Comparison of ENCODE assay signal across 8 mouse cellular contexts in the genomic region with DNA sequence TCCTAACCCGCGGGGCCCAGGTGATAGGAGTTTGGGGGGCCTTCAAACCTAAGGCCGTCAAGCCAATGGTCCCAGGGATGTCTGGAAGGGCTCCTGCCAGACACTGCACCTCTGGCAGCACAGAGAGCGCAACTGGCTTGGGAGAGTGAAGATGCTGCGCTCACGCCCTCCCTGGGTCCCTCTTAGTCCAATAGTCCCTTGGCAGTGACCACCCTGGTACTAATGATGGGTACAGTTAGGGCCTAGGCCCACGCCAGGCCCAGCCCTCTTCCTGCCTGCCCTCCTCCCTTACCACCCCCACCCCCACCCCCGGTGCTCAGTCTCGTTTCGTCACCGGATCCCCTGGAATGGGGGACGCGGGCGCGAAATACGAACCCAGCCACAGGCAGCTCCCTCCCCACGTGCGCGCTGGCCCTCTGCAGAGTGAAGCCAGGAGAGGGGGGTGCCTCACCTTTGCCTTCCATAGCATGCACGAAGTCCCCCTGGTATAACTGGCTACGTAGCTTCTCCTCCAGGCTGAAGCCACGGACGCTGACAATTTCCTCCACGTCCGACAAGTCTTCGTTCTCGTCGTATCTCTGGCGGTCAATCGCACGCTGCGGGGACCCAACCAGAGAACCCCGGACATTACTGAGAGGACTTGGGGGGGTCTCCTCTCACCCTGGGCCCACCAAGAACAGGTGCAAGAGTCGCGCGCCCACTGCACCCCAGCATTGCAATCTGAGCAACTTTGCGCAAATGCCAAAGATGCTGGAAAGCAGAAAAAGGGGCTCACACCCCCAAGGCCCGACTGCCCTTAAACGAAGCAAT. TPM values are rescaled to one million over a fixed set of nuclear protein-coding genes. Genes with fewer than 3 reads are reported as not detected.
DNase-seq lines count a peak whose midpoint lies in the region; ATAC-seq and TF ChIP-seq lines count a peak whose summit lies in the region.

No protein-coding gene starts in this region.

- H3K27ac ChIP-seq in bone marrow macrophage, adult 2 months (ENCODE audit: insufficient read depth, low read depth, low read length) = peak overlapping the region; percentile 93
- no peak overlapping the region; the same call in 1 of the 2 replicates for H3K27ac ChIP-seq in forebrain, postnatal 0 days (ENCODE audit: low read depth, low read length)
- H3K27ac ChIP-seq in kidney, postnatal 0 days = peak overlapping the region; percentile 94
- H3K27ac ChIP-seq in small intestine, adult 2 months (ENCODE audit: insufficient read depth, low read depth, low read length) = peak overlapping the region; percentile 23; the same call in 1 of the 2 replicates

- H3K27me3 ChIP-seq in forebrain, postnatal 0 days (ENCODE audit: insufficient read depth, low read length) = no peaks in the 10 kb centered on the region
- H3K27me3 ChIP-seq in kidney, postnatal 0 days (ENCODE audit: insufficient read depth, low read length) = no peaks in the 10 kb centered on the region
- no peaks in the 10 kb centered on the region for H3K27me3 ChIP-seq in small intestine, adult 2 months (ENCODE audit: control insufficient read depth, insufficient read depth, low read length)

- peak overlapping the region; percentile 64 for H3K9ac ChIP-seq in forebrain, postnatal 0 days
- peak overlapping the region; percentile 86 for H3K9ac ChIP-seq in kidney, postnatal 0 days (ENCODE audit: low read depth, low read length)

- no peak for TF ChIP-seq CTCF in bone marrow macrophage, adult 2 months (IDR thresholded peaks at IDR 0.05; ENCODE audit: low read depth, low read length)
- TF ChIP-seq CTCF in forebrain, postnatal 0 days (IDR thresholded peaks at IDR 0.05; ENCODE audit: low read depth) = no peak
- TF ChIP-seq CTCF in kidney, postnatal 0 days (IDR thresholded peaks at IDR 0.05; ENCODE audit: low read depth) = no peak
- TF ChIP-seq CTCF in small intestine, adult 2 months (IDR thresholded peaks at IDR 0.05; ENCODE audit: extremely low read depth, insufficient read length, insufficient replicate concordance, low read depth, low read length) = no peak

- TF ChIP-seq POLR2A in bone marrow macrophage, adult 2 months (IDR thresholded peaks at IDR 0.05; ENCODE audit: borderline replicate concordance, low read depth, low read length) = no peak
- TF ChIP-seq POLR2A in small intestine, adult 2 months (IDR thresholded peaks at IDR 0.05; ENCODE audit: low read depth, low read length) = no peak

- no peaks in the 10 kb centered on the region for H3K9me3 ChIP-seq in forebrain, postnatal 0 days (ENCODE audit: low read length)
- no peaks in the 10 kb centered on the region for H3K9me3 ChIP-seq in kidney, postnatal 0 days (replicated peaks; ENCODE audit: low read length)

- peak overlapping the region; percentile 99 for H3K4me2 ChIP-seq in forebrain, postnatal 0 days (ENCODE audit: low read depth)
- H3K4me2 ChIP-seq in kidney, postnatal 0 days (ENCODE audit: low read length) = peak overlapping the region; percentile 93

- DNase-seq in right cerebral cortex, adult 18-20 months = peak; percentile 35
- no peak for DNase-seq in right cerebral cortex, adult 2 months (ENCODE audit: low spot score in 2 of 2)
- DNase-seq in forebrain, postnatal 0 days = peak; percentile 59
- DNase-seq in kidney, postnatal 0 days (ENCODE audit: low spot score) = peak; percentile 61
- peak; percentile 43 for DNase-seq in lung, postnatal 36 days

- H3K36me3 ChIP-seq in forebrain, postnatal 0 days (ENCODE audit: insufficient read depth) = no peaks in the 10 kb centered on the region
- no peaks in the 10 kb centered on the region for H3K36me3 ChIP-seq in kidney, postnatal 0 days (ENCODE audit: insufficient read depth, low read length)
- no peaks in the 10 kb centered on the region for H3K36me3 ChIP-seq in small intestine, adult 2 months (ENCODE audit: control insufficient read depth, insufficient read depth, low read length)

- peaks cover 19% of the 10 kb centered on the region for H3K4me1 ChIP-seq in bone marrow macrophage, adult 2 months (ENCODE audit: control insufficient read depth, insufficient read depth, low read length)
- peaks cover 18% of the 10 kb centered on the region for H3K4me1 ChIP-seq in forebrain, postnatal 0 days (ENCODE audit: insufficient read depth)
- peaks cover 27% of the 10 kb centered on the region for H3K4me1 ChIP-seq in kidney, postnatal 0 days (replicated peaks; ENCODE audit: insufficient read depth, low read length)
- peaks cover 10% of the 10 kb centered on the region for H3K4me1 ChIP-seq in small intestine, adult 2 months (ENCODE audit: control insufficient read depth, insufficient read depth, insufficient read length, low read length)

- peak overlapping the region; percentile 65 for H3K4me3 ChIP-seq in bone marrow macrophage, adult 2 months (ENCODE audit: insufficient read depth, low read length)
- H3K4me3 ChIP-seq in forebrain, postnatal 0 days (ENCODE audit: low read depth, low read length) = peak overlapping the region; percentile 77
- peak overlapping the region; percentile 76 for H3K4me3 ChIP-seq in kidney, postnatal 0 days (replicated peaks; ENCODE audit: low read depth, low read length)
- peak overlapping the region; percentile 84 for H3K4me3 ChIP-seq in small intestine, adult 2 months (ENCODE audit: low read depth, low read length)

- 4% methylated on average over 39 of the region's 39 CpGs for WGBS in forebrain, postnatal 0 days
- 3% methylated on average over 39 of the region's 39 CpGs for WGBS in kidney, postnatal 0 days
- 8% methylated on average over 39 of the region's 39 CpGs for WGBS in small intestine, adult 2 months

- peak; percentile 32; the same call in 1 of the 2 replicates for ATAC-seq in forebrain, postnatal 0 days
- peak; percentile 34; the same call in 1 of the 2 replicates for ATAC-seq in kidney, postnatal 0 days (replicated peaks; ENCODE audit: low FRiP score, low read depth)
- no peak for ATAC-seq in frontal cortex, adult (ENCODE audit: low TSS enrichment)

RNA-seq across cellular contexts. Expression of gene Kdm2b, which starts 2.2 kb away (rescaled TPM):
- 26.6 and 26.9 TPM in 2 replicates for polyA plus RNA-seq in bone marrow macrophage, adult 2 months (2012; ENCODE audit: insufficient read depth, insufficient read length, missing spikeins)
- total RNA-seq in forebrain, postnatal 0 days (2014; rRNA removed) = 127 and 158 TPM in 2 replicates
- 84.6 and 91.7 TPM in 2 replicates for polyA plus RNA-seq in forebrain, postnatal 0 days (2015; fragmentation: Nextera tagmentation; extraction: Ambion mirVana)
- polyA plus RNA-seq in kidney, postnatal 0 days (2015; fragmentation: Nextera tagmentation; extraction: Ambion mirVana) = 62.5 and 66.1 TPM in 2 replicates
- polyA plus RNA-seq in small intestine, adult 2 months (2012; rRNA removed) = 8.6 and 12.0 TPM in 2 replicates

RNA-seq across cellular contexts. Expression of gene Orai1, which starts 27.5 kb away (rescaled TPM):
- 59.9 and 68.5 TPM in 2 replicates for polyA plus RNA-seq in bone marrow macrophage, adult 2 months (2012; ENCODE audit: insufficient read depth, insufficient read length, missing spikeins)
- 13.8 and 19.4 TPM in 2 replicates for total RNA-seq in forebrain, postnatal 0 days (2014; rRNA removed)
- 10.7 and 14.4 TPM in 2 replicates for polyA plus RNA-seq in forebrain, postnatal 0 days (2015; fragmentation: Nextera tagmentation; extraction: Ambion mirVana)
- 22.5 and 23.4 TPM in 2 replicates for polyA plus RNA-seq in kidney, postnatal 0 days (2015; fragmentation: Nextera tagmentation; extraction: Ambion mirVana)
- 70.0 and 133 TPM in 2 replicates for polyA plus RNA-seq in small intestine, adult 2 months (2012; rRNA removed)

RNA-seq across cellular contexts. Expression of gene Morn3, which starts 59.4 kb away (rescaled TPM):
- polyA plus RNA-seq in bone marrow macrophage, adult 2 months (2012; ENCODE audit: insufficient read depth, insufficient read length, missing spikeins) = not detected in 2 replicates
- total RNA-seq in forebrain, postnatal 0 days (2014; rRNA removed) = 0.23 TPM in 1 of 2 replicates, not detected in the other
- polyA plus RNA-seq in forebrain, postnatal 0 days (2015; fragmentation: Nextera tagmentation; extraction: Ambion mirVana) = 1.1 and 1.5 TPM in 2 replicates
- polyA plus RNA-seq in kidney, postnatal 0 days (2015; fragmentation: Nextera tagmentation; extraction: Ambion mirVana) = 0.46 TPM in 1 of 2 replicates, not detected in the other
- not detected in 2 replicates for polyA plus RNA-seq in small intestine, adult 2 months (2012; rRNA removed)

Comparison
In these comparisons a context has a peak if more than half of its experiments do, and no peak if none do; other contexts are left out.
1. DNase-seq: peak in right cerebral cortex, adult 18-20 months (single experiment), forebrain, postnatal 0 days (single experiment), kidney, postnatal 0 days (single experiment) and lung, postnatal 36 days (single experiment); none in right cerebral cortex, adult 2 months (0 of 2).
2. Peak in every context shown above with its lines, with median percentiles within 50 percentile points of each other: H3K4me3 ChIP-seq.